Mouse (Mus musculus) retina, embryonic 14.5 days (tissue): Measurements from ENCODE around the gene Zfp780b.
"Not testable (repeated sequence)": the region's sequence is repeated elsewhere in the genome, so short reads cannot be mapped to it uniquely, and the experiment has no call there.

Source experiments
- DNase-seq: peaks from one replicate; pipeline ENCODE4 v3.0.0-alpha.2; 2015; ENCODE audit warnings: low spot score

The Zfp780b gene

GRCm38 (mm10) chr7:27978683-27979528, at the start of gene Zfp780b:
TSS of gene Zfp780b (minus strand) at chr7:27979171.
- DNase-seq = peak; percentile 83

- DNase-seq = no peak
Observed at GRCm38 (mm10) chr7:28014445-28014810, 35.5 kb upstream of the Zfp780b start.

GRCm38 (mm10) chr7:28013549-28014444, 34.8 kb upstream of the Zfp780b start, which contains the start of gene Zfp850:
TSS of gene Zfp850 (minus strand) at chr7:28014115.
- DNase-seq = peak; percentile 84

GRCm38 (mm10) chr7:28010271-28010670, 31.3 kb upstream of the Zfp780b start:
- DNase-seq = no peak

DNA sequence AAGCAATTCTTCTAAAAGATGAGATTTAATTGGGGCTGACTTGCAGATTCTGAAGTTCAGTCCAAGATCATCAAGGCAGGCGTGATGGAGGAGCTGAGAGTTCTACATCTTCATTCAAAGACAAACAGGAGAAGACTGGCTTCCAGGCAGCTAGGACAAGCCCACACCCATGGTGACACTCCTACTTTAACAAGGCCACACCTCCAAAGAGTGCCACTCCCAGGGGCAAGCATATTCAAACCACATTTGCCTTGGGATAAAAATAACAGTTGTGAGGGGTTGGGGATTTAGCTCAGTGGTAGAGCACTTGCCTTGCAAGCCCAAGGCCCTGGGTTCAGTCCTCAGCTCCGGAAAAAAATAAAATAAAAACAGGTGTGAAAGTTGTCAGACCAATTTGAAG, 3.2 kb upstream of the Zfp780b start:
- no peak for DNase-seq

DNA sequence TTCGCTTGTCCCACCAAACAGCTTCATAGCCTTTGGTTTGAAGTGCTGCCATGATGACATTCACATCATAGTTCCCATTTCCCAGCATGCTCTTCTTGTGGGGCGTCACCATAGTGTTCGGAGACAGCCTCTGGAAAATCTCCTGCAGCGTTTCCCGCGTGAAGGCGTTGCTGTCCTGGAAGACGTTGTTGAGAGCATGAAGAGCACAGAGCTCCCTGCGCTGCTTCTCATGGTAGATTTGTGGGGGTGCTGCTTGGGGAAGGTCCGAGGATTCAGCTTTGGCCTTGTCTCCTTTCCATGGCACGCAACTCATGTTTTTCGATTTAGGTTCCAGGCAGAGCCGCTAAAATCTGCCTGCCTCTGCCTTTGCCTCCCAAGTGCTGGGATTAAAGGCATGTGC, 29.5 kb downstream of the Zfp780b start:
- DNase-seq = not testable (repeated sequence)

GRCm38 (mm10) chr7:27941869-27942268, 37.1 kb downstream of the Zfp780b start:
- peak; percentile 33 for DNase-seq

DNA sequence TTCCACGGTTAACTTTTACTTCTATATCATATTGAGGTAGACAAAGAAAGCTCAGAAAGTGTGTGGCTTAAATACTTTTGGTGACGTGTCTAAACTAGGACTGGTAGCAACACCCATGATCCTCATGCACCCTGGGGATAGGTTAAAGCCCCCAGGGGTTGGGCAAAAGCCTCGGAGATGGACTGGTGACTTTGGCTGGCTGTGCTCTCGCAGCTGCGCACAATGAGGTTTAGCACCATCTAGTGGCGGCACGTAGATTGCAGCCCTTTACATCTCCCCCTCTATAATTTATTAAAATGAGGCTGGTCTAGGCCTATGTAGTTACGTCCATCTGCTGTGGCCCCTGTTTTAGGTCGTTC, 45.2 kb downstream of the Zfp780b start:
- DNase-seq = not testable (repeated sequence)

DNA sequence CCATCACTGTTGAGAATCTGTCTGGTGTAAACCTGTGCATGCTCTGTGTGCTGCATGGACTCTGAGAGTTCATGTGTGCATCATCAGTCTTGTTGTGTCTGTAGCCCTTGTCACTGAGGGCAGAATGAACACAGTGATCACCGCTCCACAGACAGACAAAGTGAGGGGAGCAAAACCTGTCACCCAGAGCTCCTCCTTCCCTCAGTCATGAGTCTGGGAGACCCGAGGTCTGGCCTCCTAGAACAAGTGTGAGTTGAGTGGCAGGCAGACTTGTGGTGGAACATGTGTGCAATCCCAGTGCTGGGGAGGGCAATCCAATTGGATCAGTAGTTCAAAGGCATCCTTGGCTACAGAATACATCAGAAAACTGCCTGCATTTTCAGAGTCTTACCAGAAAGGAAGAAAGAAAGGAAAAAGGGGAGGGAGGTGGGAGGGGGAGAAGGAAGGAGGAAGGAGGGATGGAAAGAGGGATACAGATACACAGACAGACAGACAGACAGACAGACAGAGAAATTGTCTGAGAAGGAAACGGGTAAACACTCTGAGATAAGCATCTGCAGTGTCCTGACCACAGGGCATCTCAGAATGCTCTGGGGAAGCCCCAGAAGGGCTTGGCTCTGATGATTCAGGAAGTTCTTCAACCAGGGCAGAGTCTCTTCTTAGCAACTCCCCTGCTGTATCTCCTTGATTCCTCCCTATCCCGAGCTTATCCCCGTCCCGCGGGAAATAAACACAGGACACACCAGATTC, 45.7 kb downstream of the Zfp780b start:
- DNase-seq = no peak

DNA sequence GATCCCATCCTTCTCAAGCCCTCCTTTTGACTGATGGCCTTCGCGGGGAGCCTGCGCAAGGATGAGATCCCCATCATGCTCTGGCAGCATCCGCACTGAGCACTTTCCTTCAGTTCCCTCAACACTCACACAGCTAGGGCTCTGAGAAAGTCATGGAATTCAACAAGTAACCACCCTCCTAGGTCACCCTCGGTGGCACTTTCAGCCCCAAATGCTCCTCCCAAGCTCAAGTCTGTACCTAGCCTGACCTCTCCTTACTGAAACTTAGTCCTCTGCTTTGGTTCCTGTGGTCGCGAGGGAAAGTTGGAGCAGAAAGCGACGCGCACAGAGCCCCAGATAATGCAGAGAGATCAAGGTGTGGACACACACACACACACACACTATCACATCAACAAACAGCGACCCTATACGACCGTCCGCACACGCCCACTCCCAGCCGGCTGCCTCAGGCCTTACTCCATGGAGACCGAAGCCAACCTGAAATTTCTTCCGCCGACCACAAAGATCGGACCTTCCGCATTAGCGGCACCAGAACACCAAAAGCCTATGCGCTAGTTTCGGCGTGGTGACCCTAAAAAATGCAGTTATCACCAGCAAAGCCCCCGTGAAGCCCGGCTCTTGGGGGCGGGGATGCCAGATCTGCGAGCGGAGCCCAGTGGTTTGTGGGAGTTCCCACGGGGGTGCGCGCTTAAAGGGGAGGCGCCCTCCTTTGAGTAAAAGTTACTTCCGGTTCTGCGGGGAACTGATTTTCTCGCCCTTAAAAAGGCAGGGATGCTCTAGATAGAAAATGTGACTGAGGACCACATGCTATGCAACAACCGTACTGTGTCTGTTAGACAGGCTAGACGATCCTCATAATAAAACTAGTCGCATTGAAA, 49.9 kb downstream of the Zfp780b start, which contains the start of gene Zfp974:
TSS of gene Zfp974 (minus strand) at position 643 of the 878 bp plus-strand sequence.
- peak; percentile 82 for DNase-seq

DNA sequence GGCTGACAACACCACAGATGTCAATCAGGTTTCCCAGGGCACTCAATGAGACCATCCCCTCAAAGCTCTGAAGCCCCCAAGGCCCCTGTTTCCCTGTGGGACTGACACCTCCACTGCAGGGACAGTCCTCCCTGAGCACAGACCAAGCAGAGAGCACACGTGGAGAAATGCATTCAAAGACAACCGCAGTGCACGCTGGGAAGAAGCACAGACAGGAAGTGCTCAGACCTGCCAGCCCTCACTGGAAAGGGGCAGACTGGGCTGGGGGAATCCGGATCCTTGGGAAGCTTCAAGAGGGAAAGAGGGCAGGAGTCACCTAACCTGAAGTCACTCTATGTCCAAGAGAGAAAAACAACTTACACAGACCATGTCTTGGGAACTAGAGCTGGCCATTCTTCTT, 51.9 kb downstream of the Zfp780b start:
- not testable (repeated sequence) for DNase-seq

DNA sequence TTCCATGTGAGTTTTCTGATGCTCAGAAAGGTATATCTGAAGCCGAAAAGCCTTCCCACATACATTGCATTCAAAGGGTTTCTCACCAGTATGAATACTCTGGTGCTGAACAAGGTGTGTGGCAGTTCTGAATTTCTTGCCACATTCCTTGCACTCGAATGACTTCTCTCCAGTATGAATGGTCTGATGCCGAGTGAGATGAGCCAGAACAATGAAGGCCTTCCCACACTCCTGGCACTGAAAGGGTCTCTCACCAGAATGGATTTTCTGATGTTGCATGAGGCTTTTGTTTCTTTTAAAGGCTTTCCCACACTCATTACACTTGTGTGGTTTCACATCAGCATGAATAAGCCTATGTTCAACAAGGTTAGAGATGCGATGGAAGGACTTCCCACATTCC, 68.0 kb downstream of the Zfp780b start:
- DNase-seq = not testable (repeated sequence)
